Mouse (Mus musculus): ENCODE data around the gene 4930402K13Rik. TPM values are rescaled to one million over a fixed set of nuclear protein-coding genes. Genes with fewer than 3 reads are reported as not detected.

Gene 4930402K13Rik
- polyA plus RNA-seq, 1 experiment from 2014 or later: not detected

Other genes with a start within 250 kb of the 4930402K13Rik start
- gene Gm5751, start 230.3 kb upstream of the 4930402K13Rik start, polyA plus RNA-seq (2015; fragmentation: Nextera tagmentation; extraction: Ambion mirVana): not detected in 2 replicates
- 1.8 and 1.9 TPM in 2 replicates for gene B630019K06Rik, start 212.2 kb upstream of the 4930402K13Rik start, polyA plus RNA-seq (2015; fragmentation: Nextera tagmentation; extraction: Ambion mirVana)
- gene Fthl17b, start 141.6 kb upstream of the 4930402K13Rik start, polyA plus RNA-seq (2015; fragmentation: Nextera tagmentation; extraction: Ambion mirVana): not detected in 2 replicates
- not detected in 2 replicates for gene Fthl17c, start 128.0 kb upstream of the 4930402K13Rik start, polyA plus RNA-seq (2015; fragmentation: Nextera tagmentation; extraction: Ambion mirVana)
- gene Fthl17d, start 117.8 kb upstream of the 4930402K13Rik start, polyA plus RNA-seq (2015; fragmentation: Nextera tagmentation; extraction: Ambion mirVana): not detected in 2 replicates
- gene Fthl17e, start 71.1 kb upstream of the 4930402K13Rik start, polyA plus RNA-seq (2015; fragmentation: Nextera tagmentation; extraction: Ambion mirVana): not detected in 2 replicates
- not detected in 2 replicates for gene Fthl17f, start 41.5 kb upstream of the 4930402K13Rik start, polyA plus RNA-seq (2015; fragmentation: Nextera tagmentation; extraction: Ambion mirVana)
- 1.9 and 2.3 TPM in 2 replicates for gene Lancl3, start 95.3 kb downstream of the 4930402K13Rik start, polyA plus RNA-seq (2015; fragmentation: Nextera tagmentation; extraction: Ambion mirVana)
- 0.19 TPM in 1 of 2 replicates, not detected in the other for gene Gm14862, start 152.3 kb downstream of the 4930402K13Rik start, polyA plus RNA-seq (2015; fragmentation: Nextera tagmentation; extraction: Ambion mirVana)
- gene Xk, start 168.2 kb downstream of the 4930402K13Rik start, polyA plus RNA-seq (2015; fragmentation: Nextera tagmentation; extraction: Ambion mirVana): 2.9 and 3.6 TPM in 2 replicates
- 0.52 TPM in 1 of 2 replicates, not detected in the other for gene H2al1m, start 179.2 kb downstream of the 4930402K13Rik start, polyA plus RNA-seq (2015; fragmentation: Nextera tagmentation; extraction: Ambion mirVana)
- gene H2al1k, start 246.1 kb downstream of the 4930402K13Rik start, polyA plus RNA-seq (2015; fragmentation: Nextera tagmentation; extraction: Ambion mirVana): not detected in 2 replicates

Measured in heart, embryonic 15.5 days (tissue).